ENCODE assay signal across 22 mouse cellular contexts in genomic region chr6:5294659-5295449, GRCm38 (mm10). TPM values are rescaled to one million over a fixed set of nuclear protein-coding genes. Genes with fewer than 3 reads are reported as not detected.
DNase-seq lines count a peak whose midpoint lies in the region; ATAC-seq and TF ChIP-seq lines count a peak whose summit lies in the region.
"Had no signal": no experiment of that assay in that cellular context is flagged by ENCODE, and none has a peak within 500 bp of the region (broad histone marks: within the 10 kb centered on the region; RNA-seq: fewer than 3 reads in every experiment).

No protein-coding gene starts in this region.

- no peak for TF ChIP-seq POLR2A in MEL (IDR thresholded peaks at IDR 0.05; ENCODE audit: control insufficient read depth in 1 of 2, insufficient read depth in 1 of 2, low read depth in 1 of 2, low read length in 2 of 2, poor library complexity in 1 of 2)

- ATAC-seq in intestine, postnatal 0 days = no peak
- no peak for ATAC-seq in intestine, embryonic 16.5 days
- no peak for ATAC-seq in liver, embryonic 14.5 days (ENCODE audit: insufficient read depth)
- ATAC-seq: hindbrain, postnatal 0 days had no signal

- peak overlapping the region; percentile 37; the same call in 1 of the 2 replicates for H3K4me2 ChIP-seq in intestine, postnatal 0 days (replicated peaks; ENCODE audit: low read depth)
- H3K4me2 ChIP-seq in intestine, embryonic 16.5 days (ENCODE audit: low read depth, low read length) = no peak overlapping the region
- H3K4me2 ChIP-seq in liver, embryonic 14.5 days (ENCODE audit: low read depth) = peak overlapping the region; percentile 50
- H3K4me2 ChIP-seq: forebrain, embryonic 12.5 days; neural tube, embryonic 15.5 days had no signal

- TF ChIP-seq EP300 in MEL (IDR thresholded peaks at IDR 0.05; ENCODE audit: low read depth in 1 of 2, low read length in 2 of 2) = peak in 1 of 2 experiments; percentile 14; a peak in 1 of 4 replicates
- no peak for TF ChIP-seq EP300 in liver, embryonic 14.5 days (IDR thresholded peaks at IDR 0.05; ENCODE audit: low read depth)

- H3K9ac ChIP-seq in intestine, postnatal 0 days (ENCODE audit: low read depth, low read length) = no peak overlapping the region
- no peak overlapping the region for H3K9ac ChIP-seq in intestine, embryonic 16.5 days (ENCODE audit: low read depth, low read length)
- no peak overlapping the region for H3K9ac ChIP-seq in MEL (ENCODE audit: control insufficient read depth, low read depth, low read length, poor library complexity, severe bottlenecking)
- H3K9ac ChIP-seq in liver, embryonic 14.5 days (replicated peaks) = no peak overlapping the region; the same call in 1 of the 2 replicates
- H3K9ac ChIP-seq: forebrain, embryonic 12.5 days; heart, embryonic 13.5 days; neural tube, embryonic 15.5 days had no signal

- TF ChIP-seq CTCF in intestine, postnatal 0 days (IDR thresholded peaks at IDR 0.05; ENCODE audit: low read depth) = peak; percentile 34
- TF ChIP-seq CTCF in MEL (IDR thresholded peaks at IDR 0.05 in 2 of 3, conservative IDR thresholded peaks at IDR 0.05 in 1 of 3; ENCODE audit: control insufficient read depth in 1 of 3, insufficient read depth in 1 of 3, low read depth in 2 of 3, low read length in 3 of 3, poor library complexity in 1 of 3, severe bottlenecking in 1 of 3) = no peak
- peak; percentile 31 for TF ChIP-seq CTCF in liver, embryonic 14.5 days (IDR thresholded peaks at IDR 0.05; ENCODE audit: low read depth)

- DNase-seq in MEL (ENCODE audit: low read depth, low spot score) = no peak
- DNase-seq in liver, embryonic 14.5 days (ENCODE audit: low read depth in 3 of 3, low spot score in 3 of 3) = no peak
- no peak for DNase-seq in frontal cortex, postnatal 14 days (ENCODE audit: low spot score in 2 of 2)
- DNase-seq in urinary bladder, postnatal 10 days (ENCODE audit: low spot score) = no peak
- DNase-seq in cerebellum, adult 11 months = no peak
- DNase-seq: adrenal gland, adult 8-10 months; cerebellum, adult 18-20 months; cerebellum, postnatal 14 days; gastrocnemius, adult 2 months; heart, postnatal 14 days; kidney, adult 2 months; right cerebral cortex, adult 18-20 months had no signal

- H3K79me2 ChIP-seq in MEL (ENCODE audit: control insufficient read depth, insufficient read depth, low read length, poor library complexity) = peaks cover 30% of the 10 kb centered on the region

- no peak overlapping the region for H3K4me3 ChIP-seq in intestine, postnatal 0 days (ENCODE audit: low read depth, low read length)
- no peak overlapping the region for H3K4me3 ChIP-seq in intestine, embryonic 16.5 days (ENCODE audit: low read length)
- no peak overlapping the region for H3K4me3 ChIP-seq in MEL (ENCODE audit: control insufficient read depth in 1 of 2, insufficient read depth in 1 of 2, low read depth in 2 of 2, low read length in 2 of 2)
- H3K4me3 ChIP-seq in liver, embryonic 14.5 days (ENCODE audit: insufficient read depth in 1 of 2, low read depth in 2 of 2, low read length in 2 of 2) = peak overlapping the region; percentile 3 to 22; a peak in 3 of 4 replicates
- H3K4me3 ChIP-seq: forebrain, embryonic 12.5 days; gastrocnemius, adult 2 months; heart, embryonic 13.5 days; left cerebral cortex, adult 2 months; midbrain, embryonic 10.5 days; neural tube, embryonic 15.5 days had no signal

- H3K9me3 ChIP-seq in intestine, postnatal 0 days (ENCODE audit: control insufficient read depth) = no peaks in the 10 kb centered on the region
- H3K9me3 ChIP-seq in intestine, embryonic 16.5 days (ENCODE audit: control insufficient read depth, low read length) = no peaks in the 10 kb centered on the region
- no peaks in the 10 kb centered on the region for H3K9me3 ChIP-seq in MEL (replicated peaks; ENCODE audit: insufficient read depth, low read length)
- no peaks in the 10 kb centered on the region for H3K9me3 ChIP-seq in liver, embryonic 14.5 days (ENCODE audit: control insufficient read depth, low read length)
- H3K9me3 ChIP-seq: forebrain, embryonic 12.5 days; heart, embryonic 13.5 days; midbrain, embryonic 10.5 days; neural tube, embryonic 15.5 days had no signal

- TF ChIP-seq RAD21 in MEL (IDR thresholded peaks at IDR 0.05; ENCODE audit: low read depth, low read length) = no peak

- H3K27ac ChIP-seq in intestine, postnatal 0 days (ENCODE audit: low read depth, low read length) = no peak overlapping the region
- H3K27ac ChIP-seq in intestine, embryonic 16.5 days (ENCODE audit: low read length) = no peak overlapping the region
- H3K27ac ChIP-seq in MEL (ENCODE audit: control insufficient read depth, low read depth, low read length) = no peak overlapping the region; the same call in 1 of the 2 replicates
- H3K27ac ChIP-seq in liver, embryonic 14.5 days = no peak overlapping the region
- H3K27ac ChIP-seq: forebrain, embryonic 12.5 days; gastrocnemius, adult 2 months; heart, embryonic 13.5 days; hindbrain, postnatal 0 days; kidney, postnatal 0 days; left cerebral cortex, adult 2 months; macrophage; midbrain, embryonic 10.5 days; neural tube, embryonic 15.5 days had no signal

- H3K36me3 ChIP-seq in intestine, postnatal 0 days (ENCODE audit: control insufficient read depth, insufficient read depth) = peaks cover 9% of the 10 kb centered on the region; the same call in 1 of the 2 replicates
- peaks cover 2% of the 10 kb centered on the region; the same call in 1 of the 2 replicates for H3K36me3 ChIP-seq in intestine, embryonic 16.5 days (ENCODE audit: control insufficient read depth, insufficient read depth, low read length)
- peaks cover 4 to 52% of the 10 kb centered on the region in 2 experiments for H3K36me3 ChIP-seq in MEL (ENCODE audit: control insufficient read depth in 1 of 2, insufficient read depth in 2 of 2, low read length in 2 of 2)
- peaks cover 34% of the 10 kb centered on the region for H3K36me3 ChIP-seq in liver, embryonic 14.5 days (replicated peaks; ENCODE audit: control insufficient read depth, insufficient read depth, low read depth)
- H3K36me3 ChIP-seq: forebrain, embryonic 12.5 days; midbrain, embryonic 10.5 days; neural tube, embryonic 15.5 days had no signal

- no peaks in the 10 kb centered on the region for H3K27me3 ChIP-seq in intestine, postnatal 0 days (replicated peaks; ENCODE audit: control insufficient read depth, insufficient read depth, low read length)
- no peaks in the 10 kb centered on the region for H3K27me3 ChIP-seq in intestine, embryonic 16.5 days (replicated peaks; ENCODE audit: control insufficient read depth, insufficient read depth, low read length)
- no peaks in the 10 kb centered on the region for H3K27me3 ChIP-seq in MEL (ENCODE audit: control insufficient read depth in 1 of 2, insufficient read depth in 2 of 2, low read length in 2 of 2)
- no peaks in the 10 kb centered on the region for H3K27me3 ChIP-seq in liver, embryonic 14.5 days (ENCODE audit: control insufficient read depth, insufficient read depth, low read length)
- H3K27me3 ChIP-seq: heart, embryonic 13.5 days had no signal

- H3K4me1 ChIP-seq in intestine, postnatal 0 days (replicated peaks; ENCODE audit: control insufficient read depth, insufficient read depth, low read length) = peaks cover 4% of the 10 kb centered on the region
- H3K4me1 ChIP-seq in intestine, embryonic 16.5 days (ENCODE audit: control insufficient read depth, insufficient read depth, low read length) = peaks cover 16% of the 10 kb centered on the region
- peaks cover 26 to 45% of the 10 kb centered on the region in 2 experiments for H3K4me1 ChIP-seq in MEL (ENCODE audit: control insufficient read depth in 1 of 2, insufficient read depth in 2 of 2, low read length in 2 of 2)
- peaks cover 66% of the 10 kb centered on the region in 2 experiments for H3K4me1 ChIP-seq in liver, embryonic 14.5 days (replicated peaks; ENCODE audit: control insufficient read depth in 2 of 2, insufficient read depth in 2 of 2, low read length in 1 of 2)

- 86% methylated on average over 16 of the region's 16 CpGs for WGBS in intestine, postnatal 0 days
- WGBS in intestine, embryonic 16.5 days = 90% methylated on average over 16 of the region's 16 CpGs
- WGBS in liver, embryonic 14.5 days (ENCODE audit: insufficient replicate concordance) = 75% methylated on average over 16 of the region's 16 CpGs

TF ChIP-seq in MEL, 35 proteins besides CTCF, POLR2A, EP300 and RAD21:
- TF ChIP-seq NRF1 (IDR thresholded peaks at IDR 0.05; ENCODE audit: insufficient read depth, low read depth, low read length, poor library complexity, severe bottlenecking) (no peak), ETS1 (IDR thresholded peaks at IDR 0.05; ENCODE audit: low read depth, low read length) (peak; percentile 34; the same call in 1 of the 2 replicates), POLR2AphosphoS5 (IDR thresholded peaks at IDR 0.05; ENCODE audit: borderline replicate concordance, low read depth, low read length) (no peak), USF1 (IDR thresholded peaks at IDR 0.05; ENCODE audit: low read depth, low read length) (no peak)

RNA-seq across cellular contexts. Expression of gene Pon2, which starts 3.4 kb away (rescaled TPM):
- 179 and 207 TPM in 2 replicates for polyA plus RNA-seq in intestine, postnatal 0 days (2015; fragmentation: Nextera tagmentation; extraction: Ambion mirVana)
- polyA plus RNA-seq in intestine, embryonic 16.5 days (2015; fragmentation: Nextera tagmentation; extraction: Ambion mirVana) = 89.7 and 100 TPM in 2 replicates
- total RNA-seq in MEL (2012; rRNA removed) = 9.6 and 14.4 TPM in 2 replicates
- 10 to 100 TPM in 1 of 2 experiments, not detected in 1; 21.2 TPM for polyA plus RNA-seq in MEL (2012; ENCODE audit: insufficient read depth in 1 of 2, insufficient read length in 2 of 2, low read depth in 1 of 2, low replicate concordance in 2 of 2, missing spikeins in 1 of 2)
- 23.7 and 27.3 TPM in 2 replicates for polyA plus RNA-seq in liver, embryonic 14.5 days (2012; rRNA removed)
- polyA plus RNA-seq in liver, embryonic 14.5 days (2014; fragmentation: Nextera tagmentation; extraction: Ambion mirVana) = 32.5 and 38.3 TPM in 2 replicates

RNA-seq across cellular contexts. Expression of gene Pon3, which starts 38.8 kb away (rescaled TPM):
- 62.9 and 66.0 TPM in 2 replicates for polyA plus RNA-seq in intestine, postnatal 0 days (2015; fragmentation: Nextera tagmentation; extraction: Ambion mirVana)
- 27.7 and 30.2 TPM in 2 replicates for polyA plus RNA-seq in intestine, embryonic 16.5 days (2015; fragmentation: Nextera tagmentation; extraction: Ambion mirVana)
- total RNA-seq in MEL (2012; rRNA removed) = 2.9 and 3.1 TPM in 2 replicates
- polyA plus RNA-seq in MEL (2012; ENCODE audit: insufficient read depth in 1 of 2, insufficient read length in 2 of 2, low read depth in 1 of 2, low replicate concordance in 2 of 2, missing spikeins in 1 of 2) = 1 to 10 TPM in 1 of 2 experiments, not detected in 1; 5.9 TPM
- 6.2 and 8.5 TPM in 2 replicates for polyA plus RNA-seq in liver, embryonic 14.5 days (2012; rRNA removed)
- polyA plus RNA-seq in liver, embryonic 14.5 days (2014; fragmentation: Nextera tagmentation; extraction: Ambion mirVana) = 17.5 and 19.0 TPM in 2 replicates

Comparison
In these comparisons a context has a peak if more than half of its experiments do, and no peak if none do; other contexts are left out.
1. H3K4me3 ChIP-seq: peak in liver, embryonic 14.5 days (2 of 2); none in intestine, postnatal 0 days (single experiment), intestine, embryonic 16.5 days (single experiment) and MEL (0 of 2).
2. CTCF ChIP-seq: peak in intestine, postnatal 0 days (single experiment) and liver, embryonic 14.5 days (single experiment); none in MEL (0 of 3).